Mouse (Mus musculus) thymus, adult 2 months (tissue): ENCODE results near the gene Fam83b.

Source experiments
- CTCF ChIP-seq: fragments of 200-500 bp; IDR thresholded peaks from 2 replicates; pipeline ENCODE4 v1.5.1; 2012; ENCODE audit warnings: mild to moderate bottlenecking, control low read depth, low read length, moderate library complexity, borderline replicate concordance; ENCODE audit not compliant: control insufficient read depth, poor library complexity, insufficient read depth; ENCODE audit errors: extremely low read depth
- POLR2A ChIP-seq: fragments of 200-500 bp; IDR thresholded peaks from 2 replicates; pipeline ENCODE4 v1.6.1; 2012; ENCODE audit warnings: mild to moderate bottlenecking, low read length, control low read depth, moderate library complexity; ENCODE audit not compliant: control insufficient read depth, poor library complexity, insufficient read depth; ENCODE audit errors: extremely low read depth

GRCm38 (mm10) chr9:76602874-76603273, 36.0 kb upstream of the Fam83b start:
- TF ChIP-seq CTCF, result no peak
- no peak for TF ChIP-seq POLR2A
